Mouse (Mus musculus): ENCODE data around the gene Sytl2.

DNA sequence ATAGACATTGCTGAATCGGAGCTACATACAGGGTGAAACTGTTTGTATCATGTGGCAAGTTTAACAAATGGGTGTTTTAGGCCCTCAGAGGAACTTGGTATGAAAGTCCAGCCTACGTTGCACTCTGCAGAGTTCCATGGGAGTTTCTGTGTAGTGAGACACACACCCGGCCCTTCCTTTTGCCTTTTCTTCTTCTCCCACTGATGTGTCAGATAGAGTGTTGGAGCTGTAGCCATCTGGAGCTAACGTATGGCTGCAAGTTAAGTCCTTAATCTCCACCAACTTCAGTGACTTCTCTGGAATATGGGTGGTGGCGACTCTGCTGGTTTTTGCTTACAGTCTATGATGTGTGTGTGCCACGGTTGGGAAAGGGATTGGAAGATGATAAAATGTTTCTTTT, 32.3 kb downstream of the Sytl2 start:
- TF ChIP-seq CTCF (conservative IDR thresholded peaks at IDR 0.05 in 1 of 2, IDR thresholded peaks at IDR 0.05 in 1 of 2; ENCODE audit: low read depth in 2 of 2, low read length in 2 of 2) (no peak), EP300 (IDR thresholded peaks at IDR 0.05; ENCODE audit: low read length) (no peak), POLR2A (IDR thresholded peaks at IDR 0.05; ENCODE audit: low read depth, low read length) (no peak), RCOR1 (conservative IDR thresholded peaks at IDR 0.05; ENCODE audit: low read depth, low read length) (no peak), HCFC1 (IDR thresholded peaks at IDR 0.05; ENCODE audit: low read depth, low read length) (no peak), USF1 (IDR thresholded peaks at IDR 0.05; ENCODE audit: low read depth, low read length) (no peak), CHD1 (IDR thresholded peaks at IDR 0.05; ENCODE audit: low read depth, low read length) (no peak), E2F4 (IDR thresholded peaks at IDR 0.05; ENCODE audit: insufficient replicate concordance, low read depth, low read length) (no peak), TCF12 (IDR thresholded peaks at IDR 0.05; ENCODE audit: low read depth, low read length) (no peak), POLR2AphosphoS2 (IDR thresholded peaks at IDR 0.05; ENCODE audit: low read depth, low read length) (no peak), MAZ (IDR thresholded peaks at IDR 0.05; ENCODE audit: low read depth, low read length) (no peak)
